Mouse (Mus musculus) myocyte (in vitro differentiated cells): ENCODE measurements around the gene Olfr830. TPM values are rescaled to one million over a fixed set of nuclear protein-coding genes. Genes with fewer than 3 reads are reported as not detected.
"Not testable (repeated sequence)": the region's sequence is repeated elsewhere in the genome, so short reads cannot be mapped to it uniquely, and the experiment has no call there.

Source experiments
- H3K27me3 ChIP-seq: one replicate; pipeline ENCODE4 v1.6.1; 2011; ENCODE audit not compliant: control insufficient read depth, insufficient read depth, insufficient read length
- H3K36me3 ChIP-seq: one replicate; pipeline ENCODE4 v1.6.1; 2011; ENCODE audit not compliant: control insufficient read depth, insufficient read depth
- H3K4me2 ChIP-seq: one replicate; pipeline ENCODE4 v1.6.1; 2011; ENCODE audit warnings: low read depth, control low read depth
- H3K4me3 ChIP-seq: one replicate; pipeline ENCODE4 v1.5.1; 2011; ENCODE audit warnings: mild to moderate bottlenecking, control low read depth, moderate library complexity
- H3K79me2 ChIP-seq: one replicate; pipeline ENCODE4 v1.6.1; 2011; ENCODE audit not compliant: control insufficient read depth, insufficient read depth
- H3ac ChIP-seq: one replicate; pipeline ENCODE4 v1.6.1; 2011; ENCODE audit not compliant: control insufficient read depth, insufficient read length
- CEBPB ChIP-seq: IDR thresholded peaks from 2 replicates; pipeline ENCODE4 v1.6.1; 2011; ENCODE audit warnings: mild to moderate bottlenecking, moderate library complexity; ENCODE audit not compliant: poor library complexity, insufficient read depth, severe bottlenecking
- E2F4 ChIP-seq: IDR thresholded peaks from one replicate; pipeline ENCODE4 v1.6.1; 2011; ENCODE audit warnings: mild to moderate bottlenecking, control low read depth, moderate library complexity; ENCODE audit not compliant: insufficient read depth
- MAX ChIP-seq: IDR thresholded peaks from one replicate; pipeline ENCODE4 v1.6.1; 2011; ENCODE audit warnings: low read depth, mild to moderate bottlenecking, control low read depth
- MYOD1 ChIP-seq, 3 experiments: IDR thresholded peaks; one replicate each; pipeline ENCODE4 v1.6.1; 2011; ENCODE audit warnings: control low read depth in 2 of 3, low read depth in 2 of 3, mild to moderate bottlenecking in 2 of 3, moderate library complexity in 1 of 3; ENCODE audit not compliant: insufficient read length in 2 of 3, control insufficient read depth in 1 of 3
- MYOG ChIP-seq, 3 experiments: IDR thresholded peaks; one replicate each; pipeline ENCODE4 v1.6.1; 2011; ENCODE audit warnings: control low read depth in 2 of 3, low read depth in 2 of 3, mild to moderate bottlenecking in 2 of 3; ENCODE audit not compliant: insufficient read length in 2 of 3, control insufficient read depth in 1 of 3, insufficient read depth in 1 of 3
- POLR2A ChIP-seq: IDR thresholded peaks from one replicate; pipeline ENCODE4 v1.6.1; 2011; ENCODE audit warnings: low read depth, mild to moderate bottlenecking, control low read depth, moderate library complexity; ENCODE audit not compliant: insufficient read length
- POLR2AphosphoS2 ChIP-seq: IDR thresholded peaks from one replicate; pipeline ENCODE4 v1.6.1; 2011; ENCODE audit warnings: low read depth, control low read depth; ENCODE audit not compliant: insufficient read length
- REST ChIP-seq: IDR thresholded peaks from one replicate; pipeline ENCODE4 v1.6.1; 2011; ENCODE audit warnings: mild to moderate bottlenecking, control low read depth, moderate library complexity; ENCODE audit not compliant: insufficient read depth, insufficient read length
- SRF ChIP-seq: IDR thresholded peaks from one replicate; pipeline ENCODE4 v1.6.1; 2011; ENCODE audit warnings: low read depth; ENCODE audit not compliant: control insufficient read depth, insufficient read length
- TCF12 ChIP-seq: IDR thresholded peaks from one replicate; pipeline ENCODE4 v1.6.1; 2011; ENCODE audit warnings: mild to moderate bottlenecking, control low read depth; ENCODE audit not compliant: poor library complexity, insufficient read depth, severe bottlenecking
- TCF3 ChIP-seq: IDR thresholded peaks from one replicate; pipeline ENCODE4 v1.6.1; 2011; ENCODE audit warnings: low read depth, control low read depth; ENCODE audit not compliant: insufficient read length
- USF1 ChIP-seq: IDR thresholded peaks from one replicate; pipeline ENCODE4 v1.6.1; 2011; ENCODE audit warnings: low read depth, mild to moderate bottlenecking, control low read depth, moderate library complexity
- polyA plus RNA-seq: library from polyadenylated mRNA; unstranded; fragments of >200 nt; fragmentation: generic; extraction: Trizol; gene quantifications from one replicate; pipeline ENCODE4 v1.2.1, GENCODE M21; 2012; ENCODE audit warnings: missing spikeins

Gene Olfr830
- not detected for polyA plus RNA-seq

DNA sequence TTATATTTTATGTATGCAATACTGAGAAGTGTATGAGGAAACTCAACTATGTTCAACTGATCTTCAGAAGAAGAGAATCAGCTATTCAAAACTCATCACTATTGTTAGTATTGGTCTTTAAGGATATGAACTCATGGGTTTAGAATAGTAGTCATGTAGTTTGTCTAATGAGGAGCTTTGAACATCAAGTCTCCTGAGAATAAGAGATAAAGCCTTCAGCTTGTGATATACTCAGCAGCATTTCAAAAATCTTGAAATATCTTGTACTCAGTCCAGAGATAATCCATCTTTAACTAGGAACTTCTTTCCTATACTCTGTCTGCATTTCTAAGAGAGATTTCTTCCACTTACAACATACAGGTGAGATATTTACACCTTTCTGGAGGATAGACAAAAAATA lies at the start of gene Olfr830:
Olfr830 (plus strand) TSS at position 301 of the 400 bp plus-strand sequence.
- Histone ChIP-seq H3ac (no peak within 1 kb of the TSS), H3K79me2 (no peaks in the 10 kb centered on the region), H3K27me3 (no peaks in the 10 kb centered on the region), H3K36me3 (no peaks in the 10 kb centered on the region), H3K4me3 (no peak within 1 kb of the TSS), H3K4me2 (no peak within 1 kb of the TSS)
- TF ChIP-seq POLR2A (no peak), TCF12 (no peak), REST (no peak), SRF (no peak), MYOG (IDR thresholded peaks at IDR 0.05; ENCODE audit: control insufficient read depth in 1 of 3, insufficient read depth in 1 of 3, insufficient read length in 2 of 3, low read depth in 2 of 3) (no peak), USF1 (no peak), MYOD1 (IDR thresholded peaks at IDR 0.05; ENCODE audit: control insufficient read depth in 1 of 3, insufficient read length in 2 of 3, low read depth in 2 of 3) (no peak), CEBPB (no peak), E2F4 (no peak), POLR2AphosphoS2 (no peak), MAX (no peak), TCF3 (no peak)

GRCm38 (mm10) chr9:18854633-18855032 lies 19.9 kb upstream of the Olfr830 start, which contains the start of gene Olfr829:
TSS of gene Olfr829 (plus strand) at chr9:18854933.
- no peaks in the 10 kb centered on the region for H3K27me3 ChIP-seq

DNA sequence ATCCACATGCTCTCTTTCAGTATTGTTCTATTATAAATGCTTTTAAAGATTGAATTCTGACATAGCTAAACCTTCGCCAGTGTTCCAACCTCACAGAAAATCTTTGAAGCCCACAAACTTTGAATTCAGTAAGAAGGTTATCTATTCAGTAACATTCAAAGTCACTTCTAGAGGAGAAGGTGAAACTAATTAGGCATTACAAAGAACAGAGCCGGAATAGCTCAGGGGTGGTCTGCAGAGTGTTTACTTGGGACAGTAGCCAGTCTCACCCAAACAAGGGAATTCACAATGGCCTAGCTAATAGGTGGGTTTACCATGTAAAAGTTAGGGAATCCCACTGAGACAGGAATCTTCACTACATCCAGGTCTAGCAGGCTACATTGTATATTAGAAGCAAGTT lies 33.2 kb downstream of the Olfr830 start:
- H3K79me2 ChIP-seq, H3K36me3 ChIP-seq, H3K27me3 ChIP-seq, H3K4me3 ChIP-seq, H3K4me2 ChIP-seq, H3ac ChIP-seq: not testable (repeated sequence)

More at GRCm38 (mm10) chr9:18854633-18855032, 19.9 kb upstream of the Olfr830 start, which contains the start of gene Olfr829:
- no peak for TF ChIP-seq E2F4
- TF ChIP-seq TCF12: no peak
- no peak for TF ChIP-seq MYOG (IDR thresholded peaks at IDR 0.05; ENCODE audit: control insufficient read depth in 1 of 3, insufficient read depth in 1 of 3, insufficient read length in 2 of 3, low read depth in 2 of 3)
- TF ChIP-seq SRF: no peak
- TF ChIP-seq CEBPB: no peak
- TF ChIP-seq REST: no peak
- no peak for TF ChIP-seq TCF3
- no peak for TF ChIP-seq POLR2A
- no peak for TF ChIP-seq MYOD1 (IDR thresholded peaks at IDR 0.05; ENCODE audit: control insufficient read depth in 1 of 3, insufficient read length in 2 of 3, low read depth in 2 of 3)
- no peak for TF ChIP-seq USF1
- no peak for TF ChIP-seq POLR2AphosphoS2
- TF ChIP-seq MAX: no peak
- H3K4me2 ChIP-seq: no peak within 1 kb of the TSS
- H3ac ChIP-seq: no peak within 1 kb of the TSS
- no peak within 1 kb of the TSS for H3K4me3 ChIP-seq
- H3K79me2 ChIP-seq: no peaks in the 10 kb centered on the region
- no peaks in the 10 kb centered on the region for H3K36me3 ChIP-seq

DNA sequence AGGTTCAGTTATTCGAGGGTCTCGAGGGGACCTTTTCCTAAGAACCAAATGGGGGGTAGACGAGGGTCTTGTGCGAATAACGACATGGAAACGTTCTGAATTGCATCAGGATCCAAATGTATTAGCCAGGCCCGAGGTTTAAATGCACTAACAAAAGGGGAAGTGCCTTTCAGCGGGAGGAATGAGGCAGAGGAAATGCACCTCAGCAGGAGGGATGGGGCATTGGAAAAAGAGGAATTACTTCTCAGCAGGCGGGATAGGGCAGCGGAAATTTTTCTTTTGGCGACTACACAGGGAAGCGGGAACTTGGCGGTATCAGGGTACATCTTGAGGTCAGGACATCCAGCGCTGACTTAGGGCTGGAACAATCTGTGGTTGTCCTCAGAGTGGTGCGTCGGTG lies 53.4 kb downstream of the Olfr830 start:
- not testable (repeated sequence) for H3K27me3 ChIP-seq, H3K4me3 ChIP-seq, H3K79me2 ChIP-seq, H3K36me3 ChIP-seq, H3ac ChIP-seq
- H3K4me2 ChIP-seq: peak overlapping the region; percentile 61

Other genes with a start within 250 kb of the Olfr830 start
- not detected for gene Muc16, start 200.2 kb upstream of the Olfr830 start, polyA plus RNA-seq
- gene Olfr24, start 110.7 kb upstream of the Olfr830 start, polyA plus RNA-seq: not detected
- gene Olfr828, start 55.2 kb upstream of the Olfr830 start, polyA plus RNA-seq: not detected
- not detected for gene Olfr829, start 19.8 kb upstream of the Olfr830 start, polyA plus RNA-seq
- gene Olfr832, start 62.4 kb downstream of the Olfr830 start, polyA plus RNA-seq: not detected
- gene Olfr834, start 113.3 kb downstream of the Olfr830 start, polyA plus RNA-seq: not detected
- not detected for gene Olfr835, start 158.0 kb downstream of the Olfr830 start, polyA plus RNA-seq
- not detected for gene Olfr836, start 245.7 kb downstream of the Olfr830 start, polyA plus RNA-seq